Mouse (Mus musculus): Measurements from ENCODE around the gene Abcc10. TPM values are rescaled to one million over a fixed set of nuclear protein-coding genes. Genes with fewer than 3 reads are reported as not detected.

The Abcc10 gene
- total RNA-seq, 2 experiments from 2014 or later, result 8.2 to 9.0 TPM

DNA sequence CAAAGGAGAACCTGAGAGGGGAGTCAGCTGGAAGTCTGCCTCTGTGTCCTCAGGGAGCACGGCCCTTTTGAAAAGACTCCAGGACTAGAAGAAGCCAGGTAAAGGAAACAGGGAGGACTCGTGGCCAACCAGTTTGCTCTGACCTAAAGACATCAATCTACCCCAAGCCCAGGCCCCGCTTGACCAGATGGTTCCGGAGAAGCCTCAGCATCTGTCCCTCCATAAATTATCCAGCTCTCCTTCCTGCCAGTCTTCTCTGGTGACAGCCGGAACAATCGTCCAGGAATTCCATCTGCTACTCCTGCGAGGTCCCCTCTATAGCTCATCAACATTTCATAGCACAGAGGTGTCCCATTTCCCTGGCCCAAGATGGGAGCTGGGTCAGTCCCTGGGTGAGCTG lies 43.5 kb downstream of the Abcc10 start:
- no peak for DNase-seq

DNA sequence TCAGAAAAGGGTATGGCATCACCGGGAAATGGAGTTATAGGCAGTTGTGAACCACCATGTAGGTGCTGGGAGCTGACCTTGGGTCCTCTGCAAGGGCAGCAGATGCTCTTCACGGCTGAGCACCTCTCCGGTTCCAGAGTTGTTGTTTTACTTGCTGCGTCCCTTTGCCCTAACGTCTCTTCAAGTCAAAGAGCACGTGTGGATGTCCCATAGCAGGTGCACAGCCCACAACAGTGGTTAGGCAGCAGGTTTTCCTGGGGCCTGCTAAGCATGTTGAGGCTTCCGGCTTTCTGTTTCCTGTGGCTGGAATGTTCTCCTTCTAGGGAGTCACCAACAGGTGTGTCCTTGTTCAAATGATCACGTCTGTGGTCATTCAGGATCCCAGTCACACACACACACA lies 44.2 kb downstream of the Abcc10 start:
- DNase-seq, result no peak

DNA sequence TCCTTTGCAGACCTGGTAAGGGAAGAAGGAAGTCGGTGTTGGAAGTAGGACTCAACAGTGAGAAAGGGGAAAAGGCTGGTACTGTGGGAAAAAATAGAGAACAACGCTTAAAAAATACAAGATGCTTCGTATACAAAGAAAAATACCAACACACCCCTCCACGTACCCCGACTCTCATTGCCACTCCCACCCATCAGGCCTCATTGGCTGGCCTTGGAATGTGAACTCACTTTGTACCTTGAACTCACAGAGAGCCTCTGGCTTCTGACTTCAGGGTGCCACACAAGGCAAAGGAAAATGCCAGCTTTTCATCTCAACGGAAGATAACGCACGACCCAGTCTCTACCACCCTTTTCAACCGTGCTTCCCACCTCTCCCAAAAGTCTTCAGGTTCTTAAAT lies 45.0 kb downstream of the Abcc10 start:
- DNase-seq, result no peak

DNA sequence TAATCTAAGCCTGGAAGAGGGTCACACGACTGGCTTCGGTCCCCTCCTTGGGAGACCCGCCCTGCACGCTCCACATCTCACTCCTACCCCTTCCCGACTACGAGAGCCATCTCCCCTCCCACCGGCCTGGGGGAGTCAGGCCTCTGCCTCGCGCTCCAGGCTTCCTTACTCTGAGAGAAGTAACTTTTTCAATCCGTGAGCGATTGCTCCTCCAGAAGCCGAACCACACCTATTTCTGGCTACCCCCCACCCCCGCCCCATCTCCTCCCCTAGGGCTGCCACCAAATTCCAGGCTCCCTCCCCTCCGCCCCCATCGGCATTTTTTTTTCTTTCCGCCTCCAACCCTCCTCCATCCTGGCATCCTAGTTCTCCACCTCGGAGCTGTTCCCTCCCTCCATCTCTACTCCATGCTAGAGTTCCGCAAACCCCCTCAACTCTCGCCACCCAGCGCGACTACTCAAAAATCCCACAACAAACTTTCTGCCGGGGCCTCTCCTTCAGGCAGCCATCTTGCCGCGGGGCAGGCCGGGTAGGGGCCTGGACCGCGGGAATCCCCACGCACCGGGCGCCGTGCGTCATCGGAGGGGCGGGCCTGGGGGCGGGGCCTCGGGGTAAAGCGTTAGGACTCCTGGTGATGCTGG lies 45.5 kb downstream of the Abcc10 start, which contains the start of gene Tjap1:
Gene Tjap1 (minus strand): TSS at position 544 of the 641 bp plus-strand sequence.
- peak; percentile 81 to 83 for DNase-seq

DNA sequence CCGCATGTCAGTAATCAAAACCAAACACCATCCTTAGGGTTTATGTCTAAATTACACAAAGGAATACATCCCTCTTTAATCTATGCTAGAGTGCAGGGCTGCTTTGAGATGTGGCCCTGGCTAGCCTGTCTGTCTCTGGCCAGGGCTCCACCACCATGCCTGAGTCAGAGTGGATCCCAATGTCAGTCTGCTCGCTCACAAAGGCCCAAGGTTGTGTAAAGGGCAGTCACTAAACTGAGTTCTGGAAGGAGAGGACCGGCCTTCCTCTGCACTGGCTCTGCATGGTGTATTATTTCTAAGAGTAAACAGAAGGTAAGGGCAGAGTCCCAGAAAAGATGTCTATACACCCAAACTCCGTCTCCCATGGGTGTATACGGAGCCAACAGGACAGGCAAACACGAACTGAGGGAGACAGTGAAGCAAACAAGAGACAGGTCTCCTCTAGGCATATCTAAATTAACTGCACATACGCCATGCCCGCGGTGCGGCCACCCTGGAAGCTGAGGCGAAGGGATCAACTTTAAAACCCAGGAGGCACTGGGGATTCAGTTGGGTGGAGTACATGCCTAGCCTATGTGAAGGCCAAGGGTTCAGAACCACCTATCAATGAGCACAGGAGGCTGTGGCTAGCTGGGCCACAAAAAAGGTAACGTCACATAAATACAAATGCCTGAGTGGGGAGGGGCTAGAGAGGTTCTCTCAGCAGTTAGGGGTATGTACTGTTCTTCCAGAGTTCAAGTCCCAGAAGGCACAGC lies 50.0 kb downstream of the Abcc10 start:
- no peak for DNase-seq

DNA sequence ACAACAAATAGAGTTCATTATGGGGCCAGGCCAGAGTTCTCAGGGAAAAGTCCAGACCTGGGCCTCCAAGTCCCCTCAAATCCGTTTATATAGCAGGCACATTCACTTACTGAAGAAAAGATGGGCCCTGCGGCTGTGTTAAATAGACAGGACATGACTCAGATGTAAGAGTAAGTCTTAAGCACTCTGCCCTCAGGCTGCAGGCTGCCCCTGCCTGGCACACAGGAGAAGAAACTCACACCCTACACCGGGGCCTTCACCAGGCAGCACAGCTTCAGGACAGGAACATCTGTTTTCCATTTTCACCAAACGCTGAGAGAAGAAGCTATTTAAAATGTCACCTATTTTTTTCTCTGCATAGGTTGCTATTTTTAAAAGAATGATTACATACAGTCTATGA lies 50.6 kb downstream of the Abcc10 start:
- no peak for DNase-seq

DNA sequence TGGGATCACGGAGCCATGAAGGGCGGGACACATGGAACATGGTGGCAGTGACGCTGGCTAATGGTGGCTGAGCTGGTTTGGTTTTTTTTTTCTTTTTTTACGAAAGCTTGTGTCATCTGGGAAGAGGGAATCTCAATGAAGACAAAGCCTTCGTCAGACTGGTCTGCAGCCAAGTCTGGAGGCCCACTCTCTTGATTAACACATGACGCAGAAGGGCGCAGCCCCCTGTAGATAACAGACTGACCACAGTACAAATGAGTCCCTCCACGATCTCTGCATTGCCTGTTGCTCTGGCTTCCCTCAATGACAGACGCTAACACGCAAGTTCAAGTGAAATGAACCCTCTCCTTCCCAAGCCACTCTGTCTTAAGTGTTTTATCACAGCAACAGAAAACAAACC lies 52.6 kb downstream of the Abcc10 start:
- DNase-seq, result no peak

DNA sequence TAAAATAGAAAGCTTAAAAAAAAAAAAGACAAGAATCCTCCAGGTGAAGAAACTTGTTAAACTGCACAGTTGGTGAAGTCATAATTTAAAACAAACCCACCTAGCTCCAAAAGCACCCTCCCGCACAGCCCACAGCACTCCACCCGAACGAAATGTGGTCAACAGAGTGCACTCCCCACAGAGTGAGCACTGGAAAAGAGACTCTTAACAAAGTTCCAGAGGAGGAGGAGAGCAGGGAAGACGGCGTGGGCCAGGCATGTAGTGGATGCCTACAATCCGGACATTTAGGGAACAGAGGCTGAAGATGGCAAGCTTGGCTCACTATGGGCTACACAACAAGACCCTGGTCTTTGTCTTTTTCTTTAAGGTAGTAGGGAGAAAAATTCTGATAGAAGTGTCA lies 53.1 kb downstream of the Abcc10 start:
- no peak for DNase-seq

DNA sequence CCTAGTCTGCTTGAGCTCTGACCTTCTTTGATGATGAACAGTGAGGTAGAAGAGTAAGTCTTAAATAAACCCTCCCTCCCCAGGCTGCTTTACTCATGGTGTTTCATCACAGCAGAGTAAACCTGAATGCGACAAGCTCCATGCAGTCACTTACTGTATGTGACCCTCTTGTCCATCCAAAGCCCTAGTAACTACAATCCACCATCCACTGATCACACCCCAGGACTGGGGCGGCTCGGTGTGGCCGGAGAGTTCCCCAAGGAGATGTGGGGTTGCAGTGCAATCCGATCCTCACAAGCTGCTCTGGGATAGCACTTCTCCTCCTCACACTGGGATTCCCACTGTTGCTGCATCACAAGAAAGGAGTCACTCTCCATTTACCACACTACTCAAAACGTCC lies 53.7 kb downstream of the Abcc10 start:
- no peak for DNase-seq

DNA sequence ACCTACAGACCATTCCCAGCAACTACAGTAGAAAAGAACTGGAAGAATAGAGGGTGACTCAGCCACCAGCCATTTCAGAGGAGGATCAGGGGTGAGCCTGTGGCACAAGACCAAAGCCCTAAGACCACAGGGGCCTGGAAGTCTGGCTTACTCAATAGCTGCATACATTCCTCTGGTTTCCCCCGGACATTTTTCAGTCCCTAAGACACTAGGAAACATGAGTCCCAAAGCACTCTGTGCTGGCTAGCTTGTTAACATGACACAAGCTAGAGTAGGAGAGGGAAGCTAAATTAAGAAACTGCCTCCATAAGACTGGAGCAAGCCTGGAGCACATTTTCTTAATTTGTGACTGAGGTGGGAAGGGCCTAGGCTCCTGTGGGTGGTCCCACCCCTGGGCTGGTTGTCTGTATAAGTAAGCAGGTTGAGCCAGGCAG lies 54.3 kb downstream of the Abcc10 start:
- no peak for DNase-seq

DNA sequence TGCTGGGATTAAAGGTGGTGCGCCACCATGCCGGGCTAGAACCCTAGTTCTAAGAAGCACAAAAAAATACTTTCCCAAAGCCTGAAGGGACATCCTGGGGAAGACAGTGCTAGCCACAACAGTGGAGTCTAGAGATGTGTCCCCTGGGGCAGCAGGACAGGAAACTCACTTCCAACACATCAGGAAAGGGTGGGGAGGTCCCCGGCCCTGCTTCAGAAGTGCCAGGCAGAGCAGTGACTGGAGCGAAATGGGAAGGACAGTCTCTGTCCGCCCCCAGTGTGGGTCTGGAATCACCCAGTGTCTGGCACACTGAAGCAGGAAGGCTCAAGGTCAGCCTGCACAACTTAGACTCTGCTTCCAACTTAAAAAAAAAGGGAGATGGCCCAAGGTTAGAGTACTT lies 55.5 kb downstream of the Abcc10 start:
- DNase-seq, result no peak

DNA sequence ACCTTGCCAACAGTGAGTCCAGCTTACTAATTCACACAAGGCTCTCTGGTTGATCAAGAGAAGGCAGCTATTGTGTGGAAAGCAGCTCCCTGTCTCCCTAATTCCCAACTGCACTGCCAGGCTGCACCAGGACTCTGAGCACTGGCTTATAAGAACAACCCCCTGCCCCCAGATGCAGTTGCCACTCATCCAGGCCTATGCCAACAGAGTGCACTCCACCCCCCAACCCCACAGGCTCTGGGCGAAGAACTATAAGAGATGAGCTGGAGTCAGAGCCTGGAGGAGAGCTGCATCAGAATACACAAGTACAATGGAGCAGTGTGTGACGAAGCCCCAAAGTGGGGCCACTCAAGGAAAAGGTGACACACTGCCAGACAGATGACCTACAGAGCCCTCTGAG lies 56.1 kb downstream of the Abcc10 start:
- DNase-seq, result no peak

DNA sequence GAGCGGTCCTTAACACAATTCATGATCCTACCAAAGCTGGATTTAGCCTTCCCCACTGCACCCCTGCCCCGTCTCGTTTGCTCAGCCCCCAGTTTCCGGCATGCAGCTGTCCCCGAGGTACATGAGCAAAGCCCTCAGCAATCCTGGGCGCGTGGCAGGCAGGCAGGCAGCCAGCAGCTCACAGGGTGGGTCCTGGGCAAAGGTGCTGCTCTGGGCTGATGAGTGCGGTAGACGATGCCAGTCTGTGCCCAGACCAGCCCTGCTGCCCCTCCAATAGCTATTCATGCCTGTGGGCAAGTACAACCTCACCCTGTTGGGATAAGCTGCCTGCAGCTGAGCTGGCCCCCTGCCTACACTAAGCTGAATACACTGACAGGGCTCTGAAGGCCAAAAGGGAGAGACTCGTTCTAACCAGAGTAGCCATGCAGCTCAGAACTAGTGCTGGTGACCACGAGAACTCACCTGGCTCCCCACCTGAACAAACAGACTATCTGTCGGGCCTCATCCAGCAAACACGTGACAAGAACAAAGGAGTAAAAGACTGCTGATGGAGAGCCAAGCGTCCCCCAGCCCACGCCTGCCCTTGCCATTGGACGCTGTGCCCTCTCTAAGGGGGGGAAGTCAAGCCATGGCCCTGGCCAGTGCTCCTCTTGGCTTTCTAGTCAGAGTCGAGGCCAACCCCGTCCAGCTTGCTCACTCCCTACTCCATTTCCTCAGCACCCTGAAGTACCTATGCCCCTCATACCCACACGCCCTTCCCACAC lies 58.2 kb downstream of the Abcc10 start:
- DNase-seq, result no peak

DNA sequence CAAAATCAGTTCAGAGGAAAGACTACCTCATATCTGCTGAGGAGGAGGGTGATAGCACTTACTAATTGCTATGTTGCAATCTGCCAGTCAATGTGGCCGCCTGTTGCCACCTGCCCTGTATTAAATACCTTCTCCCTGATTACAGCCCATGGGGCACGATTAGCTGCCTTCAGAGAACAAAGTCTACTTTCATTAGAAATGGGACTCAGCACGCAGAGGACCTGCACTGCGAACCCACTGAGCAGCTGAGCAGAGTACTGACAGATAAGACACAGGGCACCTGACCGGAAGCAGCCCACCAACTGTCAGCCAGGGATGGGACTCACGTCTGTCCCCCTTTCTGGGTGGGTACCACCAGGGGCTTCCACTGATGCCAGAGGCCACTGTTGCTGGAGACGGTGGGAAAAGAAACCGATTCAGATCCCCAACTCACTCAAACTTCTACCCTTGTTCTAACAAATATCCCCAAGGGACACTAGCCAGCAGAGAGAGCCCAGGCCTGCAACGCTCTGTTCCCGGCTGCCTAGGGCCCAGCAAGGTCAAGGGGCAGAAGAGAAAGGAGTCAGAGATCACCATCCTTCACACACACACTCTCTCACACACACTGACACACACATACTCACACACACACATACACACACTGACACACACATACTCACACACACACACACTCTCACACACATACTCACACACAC lies 60.0 kb downstream of the Abcc10 start:
- DNase-seq, result no peak

DNA sequence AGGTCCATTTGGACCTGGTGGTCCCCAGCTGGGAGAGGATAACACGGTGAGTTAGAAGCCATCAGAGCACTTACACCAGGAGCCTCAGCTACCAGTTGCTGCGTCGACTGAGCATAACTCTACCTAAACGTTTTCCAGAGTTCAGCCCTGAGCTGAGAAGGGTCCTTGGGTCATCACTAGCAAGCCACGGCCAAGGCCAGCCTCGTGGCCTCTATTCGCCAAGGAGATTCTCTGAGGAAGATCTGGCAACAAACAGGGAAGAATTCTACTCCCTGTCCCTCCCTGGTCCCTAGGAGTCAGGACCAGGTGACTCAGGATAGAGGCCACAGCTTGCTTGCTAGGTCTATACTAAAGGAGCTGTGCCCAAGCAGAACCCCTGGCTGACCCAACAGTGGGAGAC lies 60.6 kb downstream of the Abcc10 start:
- DNase-seq, result no peak

DNA sequence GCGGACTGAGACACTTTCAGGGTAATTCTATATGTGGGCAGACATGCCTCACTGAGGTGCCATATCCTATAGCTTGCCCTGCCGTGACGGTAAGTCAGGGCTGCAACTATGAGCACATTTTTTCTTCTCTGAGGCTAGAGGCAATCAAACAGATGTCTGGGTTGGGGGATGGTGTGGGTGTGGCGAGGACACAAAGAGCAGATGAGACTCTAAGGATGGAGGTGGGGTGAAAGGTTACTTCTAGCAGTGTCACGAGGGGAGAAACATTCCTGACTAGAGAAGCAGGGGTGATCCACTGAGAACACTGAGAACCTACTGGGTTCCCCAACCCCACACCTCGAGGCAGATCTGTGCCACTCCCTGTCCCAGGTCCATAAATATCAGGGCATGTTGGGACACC lies 61.2 kb downstream of the Abcc10 start:
- DNase-seq, result no peak

DNA sequence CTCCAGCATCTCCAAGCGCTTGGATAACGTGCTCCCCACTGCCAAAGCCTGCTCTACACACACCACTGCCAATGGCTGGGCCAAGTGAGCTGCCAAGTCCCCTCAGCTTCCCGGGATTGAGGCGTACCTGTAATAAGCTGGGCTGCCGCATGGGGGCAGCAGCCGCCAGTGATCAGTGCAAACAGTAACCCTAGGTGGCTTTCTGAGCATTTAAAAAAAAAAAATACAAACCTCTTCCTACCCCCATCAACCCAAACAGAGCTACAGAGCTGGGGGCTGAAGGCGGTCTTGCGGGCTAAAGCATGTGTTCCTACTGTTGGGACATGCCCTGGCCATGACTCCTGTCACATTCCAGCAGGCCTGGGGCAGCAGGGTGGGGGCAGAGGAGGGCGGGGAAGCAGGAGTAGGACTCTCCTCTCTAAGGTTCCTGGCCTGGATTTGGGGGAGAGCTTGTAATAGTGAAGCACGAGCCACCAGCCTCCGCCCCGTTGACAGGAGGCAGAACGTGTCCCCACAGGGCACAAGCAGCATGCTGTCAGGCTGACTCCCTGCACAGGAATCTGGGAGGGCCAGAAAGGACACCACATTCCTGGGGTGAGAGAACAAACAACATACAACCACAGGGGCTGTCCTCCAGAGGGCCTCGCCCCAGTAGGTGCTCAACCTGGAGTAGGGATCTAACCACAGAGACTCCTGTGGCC lies 62.1 kb downstream of the Abcc10 start:
- peak; percentile 87 to 89 for DNase-seq

DNA sequence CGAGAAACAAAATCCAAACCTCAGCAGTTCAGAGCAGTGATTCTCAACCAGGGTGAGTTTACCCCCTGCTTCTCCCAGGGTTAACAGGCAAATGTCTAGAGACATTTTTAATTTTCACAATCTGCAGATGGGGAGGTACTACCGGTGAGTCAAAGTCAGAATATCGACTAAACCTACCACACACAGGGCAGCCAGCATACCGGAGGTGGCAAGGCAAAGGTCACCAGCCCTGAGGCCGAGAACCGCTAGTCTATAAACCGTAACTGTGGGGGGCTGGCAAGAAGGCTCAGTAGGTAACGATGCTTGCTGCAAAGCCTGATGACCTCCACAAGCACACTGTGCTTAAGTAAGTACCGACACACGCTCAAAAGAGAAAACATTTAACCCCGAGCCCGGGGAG lies 62.6 kb downstream of the Abcc10 start:
- DNase-seq, result no peak

DNA sequence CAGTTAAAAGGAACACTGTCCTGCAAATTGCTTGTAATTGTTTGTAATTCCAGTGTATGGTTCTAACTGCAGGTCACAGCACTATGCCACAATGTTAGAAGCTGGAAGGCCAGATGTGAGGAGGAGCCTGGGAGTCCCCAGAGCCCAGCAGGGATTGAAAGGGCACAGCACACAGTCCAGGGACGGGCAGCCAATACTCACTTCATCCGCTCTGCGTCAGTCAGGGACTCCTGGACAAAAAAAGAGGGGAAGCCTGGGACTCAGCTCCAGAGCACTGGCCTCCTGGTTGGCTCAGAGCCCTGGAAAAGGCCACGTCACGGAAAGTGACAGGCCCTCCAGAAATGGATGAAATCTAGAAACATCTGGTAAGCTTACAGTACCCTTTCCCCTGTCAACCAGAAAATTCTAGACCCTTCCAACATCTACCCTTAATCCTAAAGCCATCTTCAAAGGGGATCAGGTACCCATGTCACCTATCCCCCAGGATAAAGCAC lies 65.9 kb downstream of the Abcc10 start:
- DNase-seq, result no peak

DNA sequence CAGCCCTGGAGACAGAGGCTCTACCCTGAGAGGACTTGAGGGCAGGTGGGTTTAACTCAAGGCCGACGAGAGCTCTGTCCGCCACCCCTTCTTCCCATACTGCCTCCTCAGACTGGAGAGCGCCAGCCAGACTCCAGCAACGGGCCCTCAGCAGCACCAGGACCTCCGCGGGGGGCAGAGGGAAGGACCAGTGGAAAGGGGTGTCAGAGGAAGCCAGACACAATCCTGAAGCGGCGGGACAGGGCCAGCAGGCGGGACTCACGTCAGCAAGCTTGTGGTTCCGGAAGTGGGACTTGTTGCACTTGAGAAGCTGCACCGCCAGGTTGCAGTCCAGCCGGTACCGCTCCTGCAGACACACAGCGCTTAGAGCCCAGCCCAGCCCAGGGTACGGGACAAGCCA lies 68.5 kb downstream of the Abcc10 start:
- DNase-seq, result no peak

DNA sequence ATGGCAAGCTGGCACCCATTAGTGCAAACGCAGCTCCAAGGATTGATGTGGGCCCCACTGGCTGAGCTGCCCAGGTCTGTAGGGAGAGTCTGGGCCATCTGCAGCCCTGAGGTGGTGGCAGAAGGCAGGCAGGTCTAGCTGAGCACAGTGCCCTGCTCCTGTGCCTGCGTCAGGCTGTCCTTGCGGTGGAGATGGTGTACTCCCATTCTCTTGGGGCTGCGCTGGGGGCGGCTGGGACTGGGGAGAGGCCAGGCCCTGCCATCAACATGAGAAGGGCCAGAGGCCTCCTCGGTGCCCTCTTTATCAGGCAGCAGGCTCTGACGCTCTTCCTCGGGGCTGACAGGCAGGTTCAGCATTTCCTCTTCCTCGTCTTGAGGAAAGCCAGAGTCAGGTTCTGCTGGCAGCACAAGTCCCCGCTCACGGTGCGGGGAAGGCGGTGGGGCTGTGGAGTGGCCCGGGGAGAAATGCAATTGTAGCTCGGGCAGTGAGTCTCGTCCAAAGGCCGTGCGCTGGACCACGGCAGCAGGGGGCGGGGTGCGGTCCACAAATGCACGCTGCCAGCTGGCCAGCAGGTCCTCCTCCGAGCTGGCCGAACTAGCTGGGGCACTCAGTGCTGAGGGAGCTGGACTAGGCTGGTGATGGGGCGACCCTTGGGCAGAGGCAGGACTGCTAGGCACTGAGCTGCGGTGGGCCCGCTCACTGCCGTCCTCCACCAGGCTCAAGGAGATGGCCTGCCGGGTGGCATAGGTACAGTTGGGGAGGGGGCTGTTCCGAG lies 69.7 kb downstream of the Abcc10 start:
- DNase-seq, result no peak

Measured in layer of hippocampus, postnatal 36 days (tissue).